Mouse (Mus musculus): ENCODE data around the gene Pogk. TPM values are rescaled to one million over a fixed set of nuclear protein-coding genes. Genes with fewer than 3 reads are reported as not detected.

Gene Pogk
- total and polyA plus RNA-seq, 3 experiments = 11.5 to 14.1 TPM; not detected in 1

DNA sequence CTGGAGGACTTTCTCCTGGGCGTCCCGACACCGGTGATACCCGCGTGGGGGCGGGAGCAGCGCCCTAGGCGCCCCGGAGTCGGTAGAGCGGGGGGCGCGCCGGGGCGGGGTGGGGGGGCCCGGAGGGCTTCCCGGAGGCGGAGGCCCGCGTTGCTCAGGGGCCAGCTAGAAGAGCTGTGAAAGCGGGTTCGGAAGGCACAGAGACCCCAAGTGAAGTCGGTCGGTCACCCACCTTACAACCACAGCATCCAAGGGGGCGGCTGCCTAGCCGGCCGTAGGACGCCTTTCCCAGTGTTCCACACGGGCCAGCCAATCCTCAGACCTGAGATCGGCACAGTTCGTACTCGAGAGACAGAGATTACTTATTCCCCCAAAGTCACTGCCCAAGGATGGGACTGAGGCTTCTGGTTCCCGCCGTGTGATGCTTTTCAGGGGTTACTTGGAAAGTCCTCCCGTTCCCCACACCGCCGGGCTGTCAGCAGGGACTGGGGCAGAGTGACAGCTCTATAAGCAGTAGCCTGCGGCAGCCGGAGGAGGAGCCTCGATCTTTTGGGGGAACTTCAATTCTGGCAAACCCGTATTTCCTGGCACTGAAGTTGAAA is 29.9 kb downstream of the Pogk start:
- peak overlapping the region; percentile 66 for H3K27ac ChIP-seq (ENCODE audit: control insufficient read depth, low read depth, low read length)
- TF ChIP-seq TCF12 (IDR thresholded peaks at IDR 0.05; ENCODE audit: low read depth, low read length) (peak; percentile 2; the same call in 1 of the 2 replicates), UBTF (IDR thresholded peaks at IDR 0.05; ENCODE audit: borderline replicate concordance, insufficient read depth, low read depth, low read length) (no peak), TAL1 (IDR thresholded peaks at IDR 0.05; ENCODE audit: low read length) (no peak), MAZ (IDR thresholded peaks at IDR 0.05; ENCODE audit: low read depth, low read length) (peak; percentile 46; the same call in 1 of the 2 replicates), BHLHE40 (IDR thresholded peaks at IDR 0.05; ENCODE audit: borderline replicate concordance, low read depth, low read length) (no peak), ELF1 (IDR thresholded peaks at IDR 0.05; ENCODE audit: low read depth, low read length) (0 out of 2 replicates have a peak, but pooled peaks have one; percentile 11), MXI1 (IDR thresholded peaks at IDR 0.05; ENCODE audit: low read depth, low read length) (peak; percentile 50), SMC3 (IDR thresholded peaks at IDR 0.05; ENCODE audit: low read depth, low read length) (no peak), POLR2A (IDR thresholded peaks at IDR 0.05; ENCODE audit: control insufficient read depth in 1 of 2, insufficient read depth in 1 of 2, low read depth in 1 of 2, low read length in 2 of 2, poor library complexity in 1 of 2) (peak in 1 of 2 experiments; percentile 41; a peak in 2 of 4 replicates), NELFE (IDR thresholded peaks at IDR 0.05; ENCODE audit: low read depth, low read length) (peak; percentile 24; the same call in 1 of the 2 replicates), SIN3A (IDR thresholded peaks at IDR 0.05; ENCODE audit: low read length) (peak; percentile 64), EP300 (IDR thresholded peaks at IDR 0.05; ENCODE audit: low read depth in 1 of 2, low read length in 2 of 2) (no peak), ZKSCAN1 (IDR thresholded peaks at IDR 0.05; ENCODE audit: low read depth, low read length) (peak; percentile 41; the same call in 1 of the 2 replicates), CHD1 (IDR thresholded peaks at IDR 0.05; ENCODE audit: low read depth, low read length) (peak; percentile 79; the same call in 1 of the 2 replicates)

GRCm38 (mm10) chr1:166379013-166379629 is 30.5 kb downstream of the Pogk start, which contains the start of gene Tada1:
Gene Tada1 (plus strand): TSS chr1:166379097.
- peak; percentile 57 for TF ChIP-seq NELFE (IDR thresholded peaks at IDR 0.05; ENCODE audit: low read depth, low read length)
- TF ChIP-seq MAX (IDR thresholded peaks at IDR 0.05; ENCODE audit: low read length) = peak; percentile 79; the same call in 1 of the 2 replicates
- TF ChIP-seq RCOR1 (IDR thresholded peaks at IDR 0.05; ENCODE audit: low read depth, low read length) = no peak
- no peak for TF ChIP-seq CTCF (IDR thresholded peaks at IDR 0.05 in 2 of 3, conservative IDR thresholded peaks at IDR 0.05 in 1 of 3; ENCODE audit: control insufficient read depth in 1 of 3, insufficient read depth in 1 of 3, low read depth in 2 of 3, low read length in 3 of 3, poor library complexity in 1 of 3, severe bottlenecking in 1 of 3)
- TF ChIP-seq NRF1 (IDR thresholded peaks at IDR 0.05; ENCODE audit: insufficient read depth, low read depth, low read length, poor library complexity, severe bottlenecking) = 0 out of 2 replicates have a peak, but pooled peaks have one; percentile 12
- TF ChIP-seq USF1 (IDR thresholded peaks at IDR 0.05; ENCODE audit: low read depth, low read length) = peak; percentile 92
- peak; percentile 30; the same call in 1 of the 2 replicates for TF ChIP-seq SIN3A (IDR thresholded peaks at IDR 0.05; ENCODE audit: low read length)
- peak; percentile 39; the same call in 1 of the 2 replicates for TF ChIP-seq MXI1 (IDR thresholded peaks at IDR 0.05; ENCODE audit: low read depth, low read length)
- peak; percentile 4; the same call in 1 of the 2 replicates for TF ChIP-seq TCF12 (IDR thresholded peaks at IDR 0.05; ENCODE audit: low read depth, low read length)
- peak; percentile 73; the same call in 1 of the 2 replicates for TF ChIP-seq BHLHE40 (IDR thresholded peaks at IDR 0.05; ENCODE audit: borderline replicate concordance, low read depth, low read length)
- peak in 1 of 2 experiments; percentile 36; a peak in 1 of 4 replicates for TF ChIP-seq POLR2A (IDR thresholded peaks at IDR 0.05; ENCODE audit: control insufficient read depth in 1 of 2, insufficient read depth in 1 of 2, low read depth in 1 of 2, low read length in 2 of 2, poor library complexity in 1 of 2)
- TF ChIP-seq USF2 (IDR thresholded peaks at IDR 0.05; ENCODE audit: borderline replicate concordance in 1 of 2, insufficient read depth in 1 of 2, low read depth in 1 of 2, low read length in 2 of 2) = peak in 1 of 2 experiments; percentile 60; a peak in 2 of 4 replicates
- TF ChIP-seq KAT2A (conservative IDR thresholded peaks at IDR 0.05; ENCODE audit: low read depth, low read length) = peak; percentile 49
- 0 out of 2 replicates have a peak, but pooled peaks have one; percentile 46 for TF ChIP-seq HCFC1 (IDR thresholded peaks at IDR 0.05; ENCODE audit: low read depth, low read length)
- no peak for TF ChIP-seq POLR2AphosphoS2 (IDR thresholded peaks at IDR 0.05; ENCODE audit: low read length)
- H3K36me3 ChIP-seq (ENCODE audit: control insufficient read depth in 1 of 2, insufficient read depth in 2 of 2, low read length in 2 of 2) = peaks cover 0 to 11% of the 10 kb centered on the region in 2 experiments; a peak in 2 of 4 replicates
- no peaks in the 10 kb centered on the region for H3K27me3 ChIP-seq (ENCODE audit: control insufficient read depth in 1 of 2, insufficient read depth in 2 of 2, low read length in 2 of 2)
- H3K4me3 ChIP-seq (ENCODE audit: control insufficient read depth in 1 of 2, insufficient read depth in 1 of 2, low read depth in 2 of 2, low read length in 2 of 2) = peak within 1 kb of the TSS; percentile 68 to 93
- no peaks in the 10 kb centered on the region for H3K9me3 ChIP-seq (replicated peaks; ENCODE audit: insufficient read depth, low read length)
- peak within 1 kb of the TSS; percentile 92 for H3K9ac ChIP-seq (ENCODE audit: control insufficient read depth, low read depth, low read length, poor library complexity, severe bottlenecking)
- peaks cover 20% of the 10 kb centered on the region for H3K79me2 ChIP-seq (ENCODE audit: control insufficient read depth, insufficient read depth, low read length, poor library complexity)
- peaks cover 2 to 18% of the 10 kb centered on the region in 2 experiments for H3K4me1 ChIP-seq (ENCODE audit: control insufficient read depth in 1 of 2, insufficient read depth in 2 of 2, low read length in 2 of 2)
- peak; percentile 93 for DNase-seq (ENCODE audit: low read depth, low spot score)
- peak within 1 kb of the TSS; percentile 66 for H3K27ac ChIP-seq (ENCODE audit: control insufficient read depth, low read depth, low read length)

More for the DNA sequence above, 29.9 kb downstream of the Pogk start:
- H3K36me3 ChIP-seq (ENCODE audit: control insufficient read depth in 1 of 2, insufficient read depth in 2 of 2, low read length in 2 of 2) = peaks cover 0 to 11% of the 10 kb centered on the region in 2 experiments; a peak in 2 of 4 replicates
- H3K9me3 ChIP-seq (replicated peaks; ENCODE audit: insufficient read depth, low read length) = no peaks in the 10 kb centered on the region
- H3K27me3 ChIP-seq (ENCODE audit: control insufficient read depth in 1 of 2, insufficient read depth in 2 of 2, low read length in 2 of 2) = no peaks in the 10 kb centered on the region
- peak; percentile 91 for DNase-seq (ENCODE audit: low read depth, low spot score)
- peaks cover 2 to 18% of the 10 kb centered on the region in 2 experiments for H3K4me1 ChIP-seq (ENCODE audit: control insufficient read depth in 1 of 2, insufficient read depth in 2 of 2, low read length in 2 of 2)
- H3K79me2 ChIP-seq (ENCODE audit: control insufficient read depth, insufficient read depth, low read length, poor library complexity) = peaks cover 20% of the 10 kb centered on the region
- H3K9ac ChIP-seq (ENCODE audit: control insufficient read depth, low read depth, low read length, poor library complexity, severe bottlenecking) = peak overlapping the region; percentile 92
- H3K4me3 ChIP-seq (ENCODE audit: control insufficient read depth in 1 of 2, insufficient read depth in 1 of 2, low read depth in 2 of 2, low read length in 2 of 2) = peak overlapping the region; percentile 68 to 93
